Mouse (Mus musculus): ENCODE measurements around the gene Rapgef3. TPM values are rescaled to one million over a fixed set of nuclear protein-coding genes. Genes with fewer than 3 reads are reported as not detected.

Gene Rapgef3
- polyA plus RNA-seq (2012; rRNA removed): 31.4 and 33.2 TPM in 2 replicates

GRCm38 (mm10) chr15:97767280-97768186 lies at the start of gene Rapgef3:
Gene Rapgef3 (minus strand): TSS chr15:97767972.

GRCm38 (mm10) chr15:97778311-97779098 lies 10.7 kb upstream of the Rapgef3 start, which contains the start of gene Slc48a1:
Gene Slc48a1 (plus strand): TSS chr15:97778520.

GRCm38 (mm10) chr15:97731111-97731510 lies 36.7 kb downstream of the Rapgef3 start, which contains the start of gene Endou:
Gene Endou (minus strand): TSS chr15:97731339.

GRCm38 (mm10) chr15:97705211-97706050 lies 62.3 kb downstream of the Rapgef3 start, which contains the start of gene Rpap3:
Gene Rpap3 (minus strand): TSS chr15:97705825.

Other genes starting within 250 kb of the Rapgef3 start
- gene Rpap3, start 62.1 kb downstream of the Rapgef3 start, polyA plus RNA-seq (2012; rRNA removed): 30.7 and 32.4 TPM in 2 replicates
- gene Endou, start 36.6 kb downstream of the Rapgef3 start, polyA plus RNA-seq (2012; rRNA removed): 0.06 and 0.31 TPM in 2 replicates
- gene Slc48a1, start 10.5 kb upstream of the Rapgef3 start, polyA plus RNA-seq (2012; rRNA removed): 39.8 and 42.5 TPM in 2 replicates
- gene Hdac7, start 76.5 kb upstream of the Rapgef3 start, polyA plus RNA-seq (2012; rRNA removed): 62.2 and 67.1 TPM in 2 replicates
- 0.98 and 1.4 TPM in 2 replicates for gene Vdr, start 142.7 kb upstream of the Rapgef3 start, polyA plus RNA-seq (2012; rRNA removed)
- 61.3 and 64.5 TPM in 2 replicates for gene Tmem106c, start 196.2 kb upstream of the Rapgef3 start, polyA plus RNA-seq (2012; rRNA removed)
- 9.5 and 16.5 TPM in 2 replicates for gene Col2a1, start 236.7 kb upstream of the Rapgef3 start, polyA plus RNA-seq (2012; rRNA removed)